Mouse (Mus musculus) heart, adult 2 months (tissue): ENCODE measurements at regions not wholly inside any gene's neighbourhood (a gene's known extent, or its start where the extent isn't known, plus 50 kb on each side); places are given as distances from the start of the nearest gene placed in this dataset.

Experiments
- CTCF ChIP-seq: fragments of 200-600 bp; IDR thresholded peaks from 2 replicates; pipeline ENCODE4 v1.8.1; 2022; ENCODE audit warnings: antibody characterized with exemption, mild to moderate bottlenecking, moderate library complexity
- POLR2A ChIP-seq: fragments of 200-500 bp; IDR thresholded peaks from 2 replicates; pipeline ENCODE4 v1.6.1; 2011; ENCODE audit warnings: mild to moderate bottlenecking, low read depth, low read length, control low read depth; ENCODE audit not compliant: insufficient read depth

DNA sequence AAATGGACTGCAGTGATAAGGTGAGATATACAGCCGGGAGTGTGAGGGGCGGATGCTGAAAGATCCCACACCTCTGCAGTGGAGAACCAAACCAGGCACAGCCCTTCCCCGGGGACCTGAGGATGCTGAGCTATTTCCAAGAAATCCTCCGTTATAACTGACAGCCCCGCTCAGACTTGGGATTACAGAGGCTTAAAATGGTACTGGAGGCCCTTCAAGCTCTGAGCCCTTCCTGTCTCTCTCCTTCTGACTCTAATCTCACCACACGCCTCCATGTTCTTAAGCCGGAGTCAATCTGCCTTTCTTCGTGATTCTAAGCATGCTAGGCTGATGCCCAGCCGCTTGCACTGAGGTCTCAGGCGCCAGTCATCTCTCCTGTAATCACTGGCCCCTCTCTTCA lies 221.5 kb downstream of the 3100002H09Rik start:
- TF ChIP-seq CTCF (no peak), POLR2A (no peak)
